Mouse (Mus musculus): ENCODE data around the gene Zdhhc9.

DNA sequence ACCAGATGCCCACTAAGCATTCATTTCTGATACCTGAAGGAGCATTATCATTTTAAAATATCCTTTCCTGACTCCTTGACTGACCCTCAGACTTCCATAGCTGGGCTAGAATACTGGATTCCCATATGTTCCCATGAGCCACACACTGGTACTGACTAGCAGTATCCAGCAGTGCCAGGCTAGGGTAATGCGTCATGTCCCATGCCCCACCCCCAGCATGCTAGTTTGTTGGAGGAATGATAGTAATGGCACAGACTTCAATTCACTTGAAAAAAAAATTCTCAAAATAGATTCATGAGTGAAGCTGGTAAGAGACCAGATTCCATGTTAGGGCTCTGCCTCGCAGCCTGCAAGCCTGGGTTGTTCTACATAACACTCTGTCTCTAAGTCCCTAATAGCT, 9.7 kb downstream of the Zdhhc9 start:
- TF ChIP-seq CTCF (IDR thresholded peaks at IDR 0.05; ENCODE audit: low read depth, low read length): no peak
- no peak for TF ChIP-seq POLR2A (IDR thresholded peaks at IDR 0.05; ENCODE audit: insufficient read depth, low read length)
- no peak for TF ChIP-seq EP300 (IDR thresholded peaks at IDR 0.05; ENCODE audit: insufficient read depth, low read depth, low read length)

Data from ES-Bruce4 (cell line).